Mouse (Mus musculus): ENCODE measurements around the gene Apobec4.

The Apobec4 gene

GRCm38 (mm10) chr1:152750312-152750965 lies at the start of gene Apobec4:
TSS of gene Apobec4 (plus strand) at chr1:152750551.
- DNase-seq (ENCODE audit: low spot score in 2 of 2) = no peak

DNA sequence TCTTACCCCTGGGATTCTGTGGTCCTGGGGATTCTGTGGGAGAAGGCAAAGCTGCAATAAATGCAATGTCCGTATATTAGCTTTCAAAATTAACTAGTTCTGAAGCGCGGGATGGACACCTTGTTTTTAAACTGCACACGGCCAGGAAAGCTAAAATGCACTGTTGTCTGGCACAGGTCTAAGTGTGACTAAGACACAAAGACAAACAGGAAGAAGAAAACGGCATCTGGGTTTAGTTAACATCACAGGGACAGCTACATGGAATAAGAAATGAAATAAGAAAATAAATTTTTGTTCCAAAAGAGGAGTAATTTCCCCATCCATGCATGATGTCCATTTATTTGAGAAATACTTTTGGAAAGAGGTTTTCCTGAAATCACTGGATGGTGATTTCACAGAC lies 49.3 kb upstream of the Apobec4 start:
- DNase-seq (ENCODE audit: low spot score in 2 of 2) = no peak

GRCm38 (mm10) chr1:152702920-152703319 lies 47.4 kb upstream of the Apobec4 start:
- DNase-seq (ENCODE audit: low spot score in 2 of 2) = no peak

GRCm38 (mm10) chr1:152703941-152704340 lies 46.4 kb upstream of the Apobec4 start:
- no peak for DNase-seq (ENCODE audit: low spot score in 2 of 2)

GRCm38 (mm10) chr1:152707560-152707959 lies 42.8 kb upstream of the Apobec4 start:
- DNase-seq (ENCODE audit: low spot score in 2 of 2) = no peak

GRCm38 (mm10) chr1:152711037-152711436 lies 39.3 kb upstream of the Apobec4 start:
- no peak for DNase-seq (ENCODE audit: low spot score in 2 of 2)

GRCm38 (mm10) chr1:152713924-152714323 lies 36.4 kb upstream of the Apobec4 start:
- DNase-seq (ENCODE audit: low spot score in 2 of 2) = no peak

GRCm38 (mm10) chr1:152714405-152714804 lies 35.9 kb upstream of the Apobec4 start:
- DNase-seq (ENCODE audit: low spot score in 2 of 2) = no peak

DNA sequence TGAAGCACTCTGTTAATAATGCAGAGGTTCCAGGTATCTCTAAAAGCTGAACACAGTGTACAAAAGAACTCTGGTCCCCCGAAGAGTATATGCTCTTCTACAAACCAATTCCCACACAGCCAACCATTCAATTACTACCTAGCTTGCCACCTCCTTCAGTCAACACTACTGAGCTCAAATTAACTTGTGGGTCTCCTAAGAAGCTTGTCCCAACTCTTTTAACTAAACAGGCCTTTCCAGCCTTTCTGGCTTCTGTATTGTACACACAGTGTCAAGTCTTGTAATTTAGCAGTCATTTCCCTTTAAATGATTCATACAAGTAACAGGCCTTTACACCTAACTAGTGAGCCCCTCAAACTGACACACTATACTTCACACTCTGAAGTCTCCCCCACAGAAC lies 33.0 kb upstream of the Apobec4 start:
- DNase-seq (ENCODE audit: low spot score in 2 of 2) = no peak

DNA sequence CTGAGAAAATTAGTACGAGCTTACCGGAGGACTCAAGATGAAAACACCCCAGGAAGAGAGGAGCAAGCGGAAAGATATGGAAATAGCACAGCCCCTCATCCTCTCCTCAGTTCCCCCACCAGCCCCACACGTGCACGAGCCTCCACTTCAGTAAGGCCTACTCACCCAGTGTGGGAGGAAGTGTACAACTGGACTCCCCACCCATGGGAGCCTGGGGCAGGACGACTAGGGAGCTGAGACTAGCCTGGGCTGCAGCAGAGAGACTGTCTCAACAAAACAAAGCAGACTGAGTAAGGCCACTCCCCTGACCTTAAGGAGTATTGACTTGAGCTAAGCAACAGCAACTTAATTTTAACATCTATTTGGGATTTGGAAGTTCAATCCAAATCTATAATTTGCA lies 32.2 kb upstream of the Apobec4 start:
- DNase-seq (ENCODE audit: low spot score in 2 of 2) = no peak

DNA sequence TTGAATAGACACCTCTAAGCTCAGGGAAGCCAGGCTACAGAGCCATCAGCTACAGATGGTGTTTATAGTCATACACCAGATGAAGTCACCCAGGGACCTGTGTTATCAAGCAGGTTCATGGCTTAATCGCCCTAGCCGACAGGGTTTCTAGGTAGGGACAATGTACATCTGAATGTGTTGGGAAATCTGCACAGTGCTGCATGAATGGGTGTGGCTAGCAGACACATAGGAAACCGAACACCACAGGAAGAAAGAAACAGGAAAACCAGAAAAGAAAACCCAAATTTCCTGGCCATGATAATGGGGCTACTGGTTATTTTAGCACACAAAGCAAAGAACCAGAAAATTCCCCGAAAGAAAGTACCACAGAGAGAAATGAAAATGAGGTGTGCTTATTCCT lies 29.4 kb upstream of the Apobec4 start:
- no peak for DNase-seq (ENCODE audit: low spot score in 2 of 2)

DNA sequence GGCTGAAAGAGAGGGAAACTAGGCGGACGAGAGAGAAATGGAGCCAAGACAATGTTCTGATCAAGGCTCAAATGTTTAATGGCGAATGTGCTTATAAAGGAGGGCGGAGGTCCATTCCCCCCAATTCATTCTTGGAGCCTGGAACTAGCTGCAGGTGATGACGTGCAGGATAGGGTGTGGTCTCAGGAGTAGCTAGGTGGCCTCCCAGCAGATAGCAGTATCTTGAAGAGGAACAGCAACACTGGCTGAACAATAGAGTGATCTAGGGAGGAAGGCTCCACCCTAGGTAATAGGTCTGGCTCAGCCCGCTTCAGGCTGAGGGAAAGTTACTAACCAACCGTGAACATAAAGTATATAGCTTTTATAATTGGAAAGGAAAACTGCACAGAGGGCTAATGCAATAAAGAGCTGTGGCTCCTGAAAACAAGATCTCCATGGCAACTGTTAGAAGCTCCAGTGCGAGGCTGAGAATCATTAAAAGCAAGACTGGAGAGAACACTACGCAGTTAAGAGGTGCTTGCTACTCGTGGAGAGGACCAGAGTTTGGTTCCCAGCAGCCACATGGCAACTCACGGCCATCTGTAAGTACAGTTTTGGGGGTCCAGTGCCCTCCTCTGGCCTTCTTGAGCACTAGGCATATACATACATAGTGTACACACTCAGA lies 28.7 kb upstream of the Apobec4 start:
- no peak for DNase-seq (ENCODE audit: low spot score in 2 of 2)

- no peak for DNase-seq (ENCODE audit: low spot score in 2 of 2)
Measured at GRCm38 (mm10) chr1:152724286-152724685, 26.1 kb upstream of the Apobec4 start.

DNA sequence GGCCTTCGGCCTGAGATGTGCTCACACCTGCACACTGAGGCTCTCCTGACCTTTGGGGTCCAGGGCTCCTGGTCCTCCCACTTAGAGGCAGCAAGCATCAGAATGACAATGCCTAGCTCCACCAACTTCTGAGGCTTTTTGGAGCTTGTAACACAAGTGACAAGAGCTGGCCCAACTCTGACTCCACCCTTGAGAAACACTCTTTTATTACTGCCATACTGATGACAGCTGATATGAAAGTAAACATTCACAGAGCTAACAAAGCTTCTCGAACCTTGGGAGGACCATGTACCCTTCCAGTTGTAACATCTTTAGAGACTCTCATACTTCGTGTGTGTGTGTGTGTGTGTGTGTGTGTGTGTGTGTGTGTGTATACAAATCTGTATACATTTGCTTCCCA lies 24.3 kb upstream of the Apobec4 start:
- no peak for DNase-seq (ENCODE audit: low spot score in 2 of 2)

- DNase-seq (ENCODE audit: low spot score in 2 of 2) = no peak
Measured at GRCm38 (mm10) chr1:152727604-152728236, 22.6 kb upstream of the Apobec4 start.

- no peak for DNase-seq (ENCODE audit: low spot score in 2 of 2)
Measured at GRCm38 (mm10) chr1:152738793-152739192, 11.6 kb upstream of the Apobec4 start.

- no peak for DNase-seq (ENCODE audit: low spot score in 2 of 2)
Measured at GRCm38 (mm10) chr1:152739374-152739773, 11.0 kb upstream of the Apobec4 start.

DNA sequence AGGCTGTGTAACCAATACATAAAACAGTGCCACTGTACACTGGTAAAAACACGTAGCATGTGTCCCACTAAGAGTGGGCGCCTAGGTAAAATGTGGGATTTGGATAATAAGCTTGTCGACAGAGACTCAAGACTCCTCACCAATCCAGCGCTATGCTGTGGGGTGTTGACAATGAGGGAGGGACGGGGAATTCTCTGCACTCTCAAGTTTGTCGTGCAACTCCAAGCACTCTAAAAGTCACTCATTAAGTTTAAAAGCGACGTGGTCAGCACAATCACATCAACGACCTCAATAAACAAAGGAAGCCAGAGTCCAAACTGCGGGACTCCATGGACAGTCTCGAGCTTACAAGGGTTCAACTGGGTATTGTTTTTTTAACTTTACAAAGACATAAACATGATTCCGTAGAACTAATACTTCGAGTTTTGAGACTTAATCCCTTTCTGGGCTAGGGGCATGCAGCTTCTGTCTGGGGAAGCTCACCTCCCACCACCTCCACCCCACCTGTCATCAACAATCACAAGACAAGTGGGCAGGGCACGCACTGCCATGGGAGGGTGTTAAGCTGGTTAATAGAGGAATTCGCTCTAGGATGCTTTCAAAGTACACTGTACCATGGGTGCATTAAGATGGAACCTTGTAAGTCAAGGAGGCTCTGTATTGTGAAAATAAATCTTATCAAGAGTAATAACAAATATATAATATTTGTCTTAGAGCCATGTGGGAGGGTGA lies 7.1 kb upstream of the Apobec4 start:
- DNase-seq (ENCODE audit: low spot score in 2 of 2) = no peak

DNA sequence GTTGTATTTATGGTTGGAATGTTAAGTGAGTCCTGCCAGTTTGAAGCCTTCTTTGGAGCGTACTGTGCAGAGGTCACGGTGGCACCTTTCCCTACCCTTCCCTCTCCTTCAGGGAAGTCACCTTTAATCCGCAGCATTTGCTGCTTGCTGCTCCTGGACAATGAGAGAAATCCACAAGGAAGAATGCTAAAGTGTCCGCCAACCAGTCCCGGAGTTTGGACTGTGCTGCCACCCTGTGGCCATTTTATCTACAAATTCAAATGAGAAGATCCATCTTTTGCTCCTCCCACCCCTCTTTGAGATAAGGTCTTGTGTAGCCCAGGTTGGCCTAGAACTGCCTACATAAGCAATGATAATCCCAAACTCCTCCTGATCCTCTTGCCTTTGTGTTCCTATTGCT lies 3.9 kb upstream of the Apobec4 start:
- peak; percentile 23 to 68 for DNase-seq (ENCODE audit: low spot score in 2 of 2)

DNA sequence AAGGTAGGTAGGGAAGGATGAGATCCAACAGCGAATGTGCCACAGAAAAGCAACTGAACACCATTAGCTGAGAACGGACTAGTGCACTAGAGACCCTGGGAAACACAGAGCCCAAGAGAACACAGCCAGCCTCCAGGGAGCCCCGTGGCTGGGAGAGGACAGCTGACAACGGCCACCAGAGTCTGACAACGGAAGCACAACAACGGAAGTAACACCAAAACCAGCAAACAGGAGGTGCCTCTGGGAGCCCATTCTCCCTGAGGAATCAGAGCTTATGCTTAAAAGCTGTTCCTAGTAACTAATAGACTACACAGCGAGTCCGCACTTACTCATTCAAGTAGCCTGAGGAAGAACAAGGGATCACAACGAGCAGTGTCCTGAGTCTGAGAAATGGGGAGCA lies 1.1 kb upstream of the Apobec4 start:
- DNase-seq (ENCODE audit: low spot score in 2 of 2) = no peak

- DNase-seq (ENCODE audit: low spot score in 2 of 2) = no peak
Measured at GRCm38 (mm10) chr1:152761791-152762190, 11.4 kb downstream of the Apobec4 start.

DNA sequence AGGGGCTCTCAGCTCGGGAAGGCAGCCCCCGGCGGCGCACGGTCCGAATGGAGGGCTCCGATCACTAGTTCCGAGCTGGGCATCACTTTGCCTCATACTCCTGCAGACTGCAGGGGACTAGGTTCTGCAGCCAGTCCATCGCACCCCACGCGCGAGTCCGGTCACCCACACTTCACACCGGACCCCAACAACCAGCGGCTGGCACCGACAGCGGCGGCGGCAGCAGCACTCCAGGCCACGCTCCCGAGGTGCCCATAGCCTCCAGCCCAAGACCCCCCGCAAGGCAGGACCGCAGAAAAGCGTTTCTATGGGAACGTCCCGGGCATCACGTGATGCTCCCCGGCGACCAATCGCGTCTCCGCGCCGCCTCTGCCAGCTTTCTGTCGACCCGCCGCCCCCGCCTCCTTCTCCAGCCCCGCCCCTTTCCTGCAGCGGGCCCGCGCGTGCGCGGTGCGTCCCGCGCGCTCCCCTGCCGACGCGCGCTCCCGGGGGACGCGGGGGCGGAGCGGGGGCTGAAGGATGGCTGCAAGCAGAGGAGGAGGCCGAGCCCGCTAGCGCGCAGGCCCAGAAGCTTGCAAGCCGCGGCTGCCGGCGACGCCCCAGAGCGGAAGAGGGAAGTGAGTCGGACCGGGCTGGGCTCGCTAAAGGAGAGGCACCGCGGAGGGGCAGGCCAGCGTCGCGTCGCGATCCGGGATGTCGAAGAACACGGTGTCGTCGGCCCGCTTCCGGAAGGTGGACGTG lies 15.9 kb downstream of the Apobec4 start, which contains the start of the genes Rgl1 and Arpc5:
Gene Rgl1, minus strand, starts transcription at position 320 of the 741 bp plus-strand sequence.
Gene Arpc5, plus strand, starts transcription at position 511 of the 741 bp plus-strand sequence.
- peak; percentile 95 to 97 for DNase-seq (ENCODE audit: low spot score in 2 of 2)

Measured in thymus, postnatal 10 days (tissue).